Mouse (Mus musculus) inflammation-experienced regulatory T-cells, adult 6 months (primary cell): Measurements from ENCODE around the gene Olfr218. TPM values are rescaled to one million over a fixed set of nuclear protein-coding genes. Genes with fewer than 3 reads are reported as not detected.
"Not testable (repeated sequence)": the region's sequence is repeated elsewhere in the genome, so short reads cannot be mapped to it uniquely, and the experiment has no call there.

ENCODE experiments used
- ATAC-seq: one replicate; pipeline ENCODE4 v1.8.0; 2017
- polyA plus RNA-seq, 3 experiments: library from polyadenylated mRNA; unstranded; fragments of 100-300 nt; shearing (Covaris generic); gene quantifications; one replicate each; pipeline ENCODE4 v1.2.1; 2017

The Olfr218 gene
- not detected for polyA plus RNA-seq

- no peak for ATAC-seq
Measured at GRCm38 (mm10) chr1:173197508-173197907, at the start of gene Olfr218. Gene Olfr218, plus strand, starts transcription at chr1:173197808.

GRCm38 (mm10) chr1:173174154-173174842, 23.3 kb upstream of the Olfr218 start:
- ATAC-seq = no peak

- ATAC-seq = no peak
Measured at GRCm38 (mm10) chr1:173190540-173190939, 7.1 kb upstream of the Olfr218 start, which contains the start of gene Olfr1406. Gene Olfr1406, minus strand, starts transcription at chr1:173190640.

- ATAC-seq = no peak
Measured at GRCm38 (mm10) chr1:173192059-173192458, 5.5 kb upstream of the Olfr218 start.

GRCm38 (mm10) chr1:173196359-173196758, 1.2 kb upstream of the Olfr218 start:
- no peak for ATAC-seq

GRCm38 (mm10) chr1:173212092-173212491, 14.5 kb downstream of the Olfr218 start, which contains the start of gene Olfr1404:
Gene Olfr1404, plus strand, starts transcription at chr1:173212392.
- no peak for ATAC-seq

GRCm38 (mm10) chr1:173216481-173216880, 18.9 kb downstream of the Olfr218 start:
- ATAC-seq = no peak

GRCm38 (mm10) chr1:173227081-173227480, 29.5 kb downstream of the Olfr218 start, which contains the start of gene Fcer1a:
Gene Fcer1a, minus strand, starts transcription at chr1:173227214.
- no peak for ATAC-seq

- not testable (repeated sequence) for ATAC-seq
Measured at GRCm38 (mm10) chr1:173237004-173237403, 39.4 kb downstream of the Olfr218 start.

- ATAC-seq = no peak
Measured at GRCm38 (mm10) chr1:173249888-173250287, 52.3 kb downstream of the Olfr218 start.

Other genes with a start within 250 kb of the Olfr218 start
- not detected for gene Olfr16, start 247.4 kb upstream of the Olfr218 start, polyA plus RNA-seq
- gene Olfr1408, start 60.4 kb upstream of the Olfr218 start, polyA plus RNA-seq = not detected
- gene Olfr1406, start 7.2 kb upstream of the Olfr218 start, polyA plus RNA-seq = not detected
- not detected for gene Olfr1404, start 14.6 kb downstream of the Olfr218 start, polyA plus RNA-seq
- not detected for gene Fcer1a, start 29.4 kb downstream of the Olfr218 start, polyA plus RNA-seq
- gene Olfr418, start 68.2 kb downstream of the Olfr218 start, polyA plus RNA-seq = not detected
- not detected for gene Mptx2, start 80.0 kb downstream of the Olfr218 start, polyA plus RNA-seq
- not detected for gene Ackr1, start 135.9 kb downstream of the Olfr218 start, polyA plus RNA-seq
- 10 to 100 TPM; 49.6 to 69.8 (median 61.1) TPM for gene Aim2, start 153.1 kb downstream of the Olfr218 start, polyA plus RNA-seq
- gene Cadm3, start 169.9 kb downstream of the Olfr218 start, polyA plus RNA-seq = under 1 TPM in 1 of 3 experiments, not detected in 2; 0.11 TPM